Mouse (Mus musculus): ENCODE results near the gene Spz1. TPM values are rescaled to one million over a fixed set of nuclear protein-coding genes. Genes with fewer than 3 reads are reported as not detected.
A peak's percentile ranks its signal among the peaks of the same experiment; 100 is the strongest.
"Not testable (repeated sequence)": the region's sequence is repeated elsewhere in the genome, so short reads cannot be mapped to it uniquely, and the experiment has no call there.

Spz1 gene
- polyA plus RNA-seq (2015; fragmentation: Nextera tagmentation; extraction: Ambion mirVana), result not detected in 2 replicates

GRCm38 (mm10) chr13:92576072-92576471 is at the start of gene Spz1:
Gene Spz1 (minus strand): TSS chr13:92576172.
- Histone ChIP-seq H3K9me3 (no peaks in the 10 kb centered on the region), H3K27ac (replicated peaks) (no peak within 1 kb of the TSS), H3K4me3 (no peak within 1 kb of the TSS), H3K4me2 (replicated peaks) (no peak within 1 kb of the TSS), H3K36me3 (no peaks in the 10 kb centered on the region), H3K4me1 (no peaks in the 10 kb centered on the region), H3K27me3 (no peaks in the 10 kb centered on the region), H3K9ac (replicated peaks) (no peak within 1 kb of the TSS)
- ATAC-seq (replicated peaks), result no peak

- ATAC-seq (replicated peaks), result no peak
- H3K27ac ChIP-seq (replicated peaks), result no peak overlapping the region
- H3K36me3 ChIP-seq, result no peaks in the 10 kb centered on the region
- no peaks in the 10 kb centered on the region for H3K9me3 ChIP-seq
- no peak overlapping the region for H3K9ac ChIP-seq (replicated peaks)
- 88% methylated on average over 8 of the region's 8 CpGs for WGBS
- no peak overlapping the region for H3K4me3 ChIP-seq
- H3K4me1 ChIP-seq, result peaks cover 18% of the 10 kb centered on the region
- H3K27me3 ChIP-seq, result no peaks in the 10 kb centered on the region
- no peak overlapping the region for H3K4me2 ChIP-seq (replicated peaks)
These were observed 40.5 kb upstream of the Spz1 start for GRCm38 (mm10) chr13:92616459-92616858.

GRCm38 (mm10) chr13:92615201-92615600 is 39.2 kb upstream of the Spz1 start:
- H3K9ac ChIP-seq (replicated peaks), result no peak overlapping the region
- H3K36me3 ChIP-seq, result no peaks in the 10 kb centered on the region
- no peak overlapping the region for H3K4me2 ChIP-seq (replicated peaks)
- WGBS, result 79% methylated on average over 5 of the region's 5 CpGs
- no peaks in the 10 kb centered on the region for H3K9me3 ChIP-seq
- H3K27me3 ChIP-seq, result no peaks in the 10 kb centered on the region
- H3K27ac ChIP-seq (replicated peaks), result no peak overlapping the region
- ATAC-seq (replicated peaks), result no peak
- peaks cover 22% of the 10 kb centered on the region for H3K4me1 ChIP-seq
- H3K4me3 ChIP-seq, result no peak overlapping the region

GRCm38 (mm10) chr13:92613094-92613493 is 37.1 kb upstream of the Spz1 start:
- WGBS, result 89% methylated on average over 5 of the region's 5 CpGs
- peaks cover 27% of the 10 kb centered on the region for H3K4me1 ChIP-seq
- H3K9me3 ChIP-seq, result no peaks in the 10 kb centered on the region
- H3K36me3 ChIP-seq, result no peaks in the 10 kb centered on the region
- no peaks in the 10 kb centered on the region for H3K27me3 ChIP-seq
- H3K27ac ChIP-seq (replicated peaks), result no peak overlapping the region
- no peak for ATAC-seq (replicated peaks)
- 0 out of 2 replicates have a peak overlapping the region, but pooled peaks have one; percentile 72 for H3K4me3 ChIP-seq
- H3K4me2 ChIP-seq (replicated peaks), result peak overlapping the region; percentile 85
- no peak overlapping the region for H3K9ac ChIP-seq (replicated peaks)

- Histone ChIP-seq H3K4me1 (peaks cover 27% of the 10 kb centered on the region), H3K9ac (replicated peaks) (peak overlapping the region; percentile 69), H3K4me2 (replicated peaks) (peak overlapping the region; percentile 85), H3K9me3 (no peaks in the 10 kb centered on the region), H3K4me3 (peak overlapping the region; percentile 72), H3K27ac (replicated peaks) (no peak overlapping the region), H3K36me3 (no peaks in the 10 kb centered on the region), H3K27me3 (no peaks in the 10 kb centered on the region)
- no peak for ATAC-seq (replicated peaks)
- WGBS, result 5% methylated on average over 7 of the region's 7 CpGs
These were observed 35.9 kb upstream of the Spz1 start for GRCm38 (mm10) chr13:92611917-92612316.

- peak; percentile 71 for ATAC-seq (replicated peaks)
- Histone ChIP-seq H3K36me3 (no peaks in the 10 kb centered on the region), H3K27me3 (no peaks in the 10 kb centered on the region), H3K9ac (replicated peaks) (peak overlapping the region; percentile 69), H3K4me1 (peaks cover 27% of the 10 kb centered on the region), H3K9me3 (no peaks in the 10 kb centered on the region), H3K27ac (replicated peaks) (peak overlapping the region; percentile 51), H3K4me2 (replicated peaks) (peak overlapping the region; percentile 85), H3K4me3 (peak overlapping the region; percentile 72)
- WGBS, result under 1% methylated on average over 43 of the region's 43 CpGs
These were observed 35.3 kb upstream of the Spz1 start for GRCm38 (mm10) chr13:92611254-92611784.

GRCm38 (mm10) chr13:92610311-92611221 is 34.6 kb upstream of the Spz1 start, which contains the start of gene Serinc5:
Gene Serinc5 (plus strand): TSS chr13:92611091.
- WGBS, result under 1% methylated on average over 55 of the region's 55 CpGs
- no peaks in the 10 kb centered on the region for H3K36me3 ChIP-seq
- peak within 1 kb of the TSS; percentile 69 for H3K27ac ChIP-seq (replicated peaks)
- peak within 1 kb of the TSS; percentile 69 for H3K9ac ChIP-seq (replicated peaks)
- H3K27me3 ChIP-seq, result no peaks in the 10 kb centered on the region
- H3K4me2 ChIP-seq (replicated peaks), result peak within 1 kb of the TSS; percentile 85
- peaks cover 27% of the 10 kb centered on the region for H3K4me1 ChIP-seq
- no peaks in the 10 kb centered on the region for H3K9me3 ChIP-seq
- ATAC-seq (replicated peaks), result peak; percentile 98
- H3K4me3 ChIP-seq, result peak within 1 kb of the TSS; percentile 72

- no peaks in the 10 kb centered on the region for H3K36me3 ChIP-seq
- peak overlapping the region; percentile 69 for H3K27ac ChIP-seq (replicated peaks)
- no peaks in the 10 kb centered on the region for H3K27me3 ChIP-seq
- 11% methylated on average over 13 of the region's 13 CpGs for WGBS
- H3K9ac ChIP-seq (replicated peaks), result peak overlapping the region; percentile 69; the same call in 1 of the 2 replicates
- H3K4me1 ChIP-seq, result peaks cover 27% of the 10 kb centered on the region
- H3K4me3 ChIP-seq, result peak overlapping the region; percentile 72
- no peaks in the 10 kb centered on the region for H3K9me3 ChIP-seq
- H3K4me2 ChIP-seq (replicated peaks), result peak overlapping the region; percentile 85
- no peak for ATAC-seq (replicated peaks)
These were observed 33.7 kb upstream of the Spz1 start for GRCm38 (mm10) chr13:92609486-92610310.

GRCm38 (mm10) chr13:92605306-92605705 is 29.3 kb upstream of the Spz1 start:
- H3K9ac ChIP-seq (replicated peaks); ATAC-seq (replicated peaks); H3K27ac ChIP-seq (replicated peaks); H3K36me3 ChIP-seq; H3K4me3 ChIP-seq; H3K4me2 ChIP-seq (replicated peaks); H3K27me3 ChIP-seq; H3K4me1 ChIP-seq; H3K9me3 ChIP-seq: not testable (repeated sequence)
- 82% methylated on average over 4 of the region's 4 CpGs for WGBS

GRCm38 (mm10) chr13:92595424-92595823 is 19.5 kb upstream of the Spz1 start:
- no peaks in the 10 kb centered on the region for H3K27me3 ChIP-seq
- no peak overlapping the region for H3K27ac ChIP-seq (replicated peaks)
- H3K36me3 ChIP-seq, result no peaks in the 10 kb centered on the region
- H3K4me3 ChIP-seq, result no peak overlapping the region
- H3K9me3 ChIP-seq, result no peaks in the 10 kb centered on the region
- no peak overlapping the region for H3K4me2 ChIP-seq (replicated peaks)
- no peak overlapping the region for H3K9ac ChIP-seq (replicated peaks)
- 67% methylated on average over 3 of the region's 3 CpGs for WGBS
- peaks cover 23% of the 10 kb centered on the region for H3K4me1 ChIP-seq
- no peak for ATAC-seq (replicated peaks)

- Histone ChIP-seq H3K9ac (replicated peaks) (no peak overlapping the region), H3K4me2 (replicated peaks) (no peak overlapping the region), H3K4me3 (no peak overlapping the region), H3K27ac (replicated peaks) (0 out of 2 replicates have a peak overlapping the region, but pooled peaks have one; percentile 41), H3K9me3 (no peaks in the 10 kb centered on the region), H3K27me3 (no peaks in the 10 kb centered on the region), H3K36me3 (no peaks in the 10 kb centered on the region), H3K4me1 (peaks cover 23% of the 10 kb centered on the region)
- 72% methylated on average over 3 of the region's 3 CpGs for WGBS
- no peak for ATAC-seq (replicated peaks)
These were observed 18.9 kb upstream of the Spz1 start for GRCm38 (mm10) chr13:92594907-92595306.

- Histone ChIP-seq H3K4me1 (peaks cover 23% of the 10 kb centered on the region), H3K27me3 (no peaks in the 10 kb centered on the region), H3K27ac (replicated peaks) (peak overlapping the region; percentile 41; the same call in 1 of the 2 replicates), H3K9me3 (no peaks in the 10 kb centered on the region), H3K9ac (replicated peaks) (no peak overlapping the region), H3K36me3 (no peaks in the 10 kb centered on the region), H3K4me3 (no peak overlapping the region), H3K4me2 (replicated peaks) (no peak overlapping the region)
- ATAC-seq (replicated peaks), result peak; percentile 65
- 20% methylated on average over 6 of the region's 6 CpGs for WGBS
These were observed 18.5 kb upstream of the Spz1 start for GRCm38 (mm10) chr13:92594481-92594880.
